Mouse (Mus musculus) gastrocnemius, postnatal 25 days (tissue): ENCODE measurements around the gene Olfr1104. TPM values are rescaled to one million over a fixed set of nuclear protein-coding genes. Genes with fewer than 3 reads are reported as not detected.

ENCODE experiments used
- DNase-seq: peaks from one replicate; pipeline ENCODE4 v3.0.0; 2022
- long read RNA-seq, 2 experiments: library from polyadenylated mRNA; stranded (forward); transcript quantifications; one replicate each; pipeline ENCODE4 v2.0.0; 2021
- total RNA-seq, 2 experiments: library from RNA; stranded (reverse); gene quantifications; 1 replicate in 1 of 2; 2 replicates in 1 of 2; pipeline ENCODE4 v1.2.3; 2021

The Olfr1104 gene
- total RNA-seq: not detected
- long read RNA-seq, experiment 1: 0 reads
- long read RNA-seq, experiment 2: 0 reads

DNA sequence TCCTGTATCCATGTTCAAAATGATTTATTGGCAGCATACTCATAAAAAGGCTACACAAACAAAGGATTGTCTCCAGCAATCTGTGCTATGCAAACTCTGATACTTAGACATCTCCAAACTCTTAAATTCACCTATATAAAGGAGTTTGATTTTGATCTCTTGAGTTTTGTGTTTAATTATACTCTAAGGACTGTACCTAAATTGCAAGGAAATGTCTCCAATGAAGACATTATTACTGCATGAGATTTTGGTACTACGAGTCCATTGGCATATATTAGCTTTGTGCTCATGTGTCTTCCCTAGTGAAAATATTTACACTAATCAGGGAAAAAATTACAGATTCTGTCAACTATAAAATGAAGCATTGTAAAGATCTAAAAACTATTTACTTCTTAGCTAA, at the start of gene Olfr1104:
Gene Olfr1104 (minus strand): TSS at position 101 of the 400 bp plus-strand sequence.
- DNase-seq: no peak

DNA sequence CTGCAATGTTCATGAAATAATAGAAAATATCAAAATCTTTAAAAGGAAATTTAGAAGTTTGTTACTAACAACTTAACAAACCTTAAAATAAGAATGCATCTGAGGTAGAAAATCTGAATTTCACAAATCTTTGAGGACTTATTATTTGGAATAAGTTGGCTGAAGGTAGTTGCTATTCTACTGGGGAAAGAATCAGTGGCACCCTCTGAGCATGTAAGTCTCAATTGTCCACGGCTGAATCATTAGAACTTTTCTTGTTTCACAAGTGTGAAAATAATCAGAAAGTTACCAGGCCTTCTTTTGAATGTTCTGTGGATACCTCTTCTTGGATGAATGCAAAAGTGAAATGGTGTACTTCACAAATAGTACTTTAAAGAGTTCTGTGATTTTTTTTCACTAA, 48.8 kb upstream of the Olfr1104 start, which contains the start of gene Olfr1107:
Gene Olfr1107 (minus strand): TSS at position 101 of the 400 bp plus-strand sequence.
- no peak for DNase-seq

DNA sequence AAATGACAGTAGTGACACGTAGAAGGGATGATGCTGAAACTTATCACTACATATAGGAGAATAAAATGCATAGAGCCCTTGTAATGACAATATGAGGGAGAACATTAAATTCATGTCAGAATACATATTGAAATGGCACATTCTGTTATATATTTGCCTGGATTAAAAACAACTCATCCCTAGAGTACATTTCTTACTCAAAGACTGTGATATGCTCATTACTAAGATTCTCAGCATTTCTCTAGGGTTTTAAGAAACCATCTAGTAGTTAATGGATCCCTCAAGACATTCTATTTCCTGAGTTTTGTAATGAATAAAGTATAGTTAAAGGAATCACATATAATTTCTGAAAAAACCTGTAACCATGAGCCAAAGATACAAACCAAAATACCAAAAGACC, 25.3 kb upstream of the Olfr1104 start, which contains the start of gene Olfr1106:
Gene Olfr1106 (minus strand): TSS at position 101 of the 400 bp plus-strand sequence.
- DNase-seq: no peak

DNA sequence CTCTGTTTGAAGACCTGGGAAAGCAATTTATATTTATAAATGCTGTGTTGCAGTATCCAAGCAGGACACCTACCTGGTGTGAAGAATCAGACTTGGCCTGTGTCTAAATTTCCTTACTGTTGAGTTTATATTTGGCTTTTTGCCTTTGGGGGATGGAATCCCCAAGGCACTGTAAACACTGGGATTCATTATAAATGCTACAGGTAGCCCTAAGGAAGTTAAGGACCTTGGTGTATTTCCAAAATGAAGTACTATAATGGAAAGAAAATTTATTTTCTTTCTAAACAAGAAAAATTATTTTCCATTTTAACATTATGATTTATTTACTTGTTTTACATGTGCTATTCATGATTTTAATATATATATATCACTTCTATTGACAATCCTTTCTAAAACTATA, 9.6 kb upstream of the Olfr1104 start, which contains the start of gene Olfr1105:
Gene Olfr1105 (minus strand): TSS at position 101 of the 400 bp plus-strand sequence.
- no peak for DNase-seq

DNA sequence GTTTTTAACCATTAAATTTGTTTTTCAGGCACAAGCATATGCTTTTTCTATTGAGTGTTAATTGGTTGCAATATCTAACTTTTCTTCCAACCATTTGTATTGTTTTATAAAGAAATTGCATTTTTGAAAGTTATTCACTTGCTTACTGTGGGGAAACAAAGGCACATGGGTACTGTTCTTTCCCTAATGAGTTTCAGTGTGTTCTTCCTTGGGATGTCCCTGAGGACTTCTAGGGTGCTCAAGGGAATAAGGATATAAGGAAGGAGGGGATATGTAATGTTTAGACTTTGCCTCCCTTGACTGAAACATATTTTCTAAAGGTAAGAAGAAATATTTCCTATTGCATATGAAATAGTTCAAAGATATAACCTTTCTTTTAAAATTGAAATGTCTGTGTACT, 28.8 kb downstream of the Olfr1104 start, which contains the start of gene Olfr1102:
Gene Olfr1102 (plus strand): TSS at position 301 of the 400 bp plus-strand sequence.
- no peak for DNase-seq

DNA sequence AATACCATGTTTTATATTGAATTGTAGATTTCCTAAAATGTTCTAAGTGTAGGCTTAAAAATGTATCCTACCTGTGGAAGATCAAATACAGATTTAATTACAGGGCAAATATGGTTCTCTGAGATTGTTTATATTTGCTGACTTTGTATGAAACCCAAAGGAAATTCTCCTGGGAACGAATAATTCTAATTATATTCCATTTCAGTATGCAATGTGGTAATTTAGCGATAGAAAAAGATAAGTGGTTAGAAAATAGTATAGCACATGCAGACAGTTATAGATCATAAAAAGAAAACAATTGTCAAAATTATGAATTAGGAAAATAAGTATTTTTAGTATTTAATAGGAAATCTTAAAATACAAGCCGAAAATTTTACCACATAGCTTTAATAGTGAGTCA, 35.8 kb downstream of the Olfr1104 start, which contains the start of gene Olfr1101:
Gene Olfr1101 (minus strand): TSS at position 101 of the 400 bp plus-strand sequence.
- no peak for DNase-seq

DNA sequence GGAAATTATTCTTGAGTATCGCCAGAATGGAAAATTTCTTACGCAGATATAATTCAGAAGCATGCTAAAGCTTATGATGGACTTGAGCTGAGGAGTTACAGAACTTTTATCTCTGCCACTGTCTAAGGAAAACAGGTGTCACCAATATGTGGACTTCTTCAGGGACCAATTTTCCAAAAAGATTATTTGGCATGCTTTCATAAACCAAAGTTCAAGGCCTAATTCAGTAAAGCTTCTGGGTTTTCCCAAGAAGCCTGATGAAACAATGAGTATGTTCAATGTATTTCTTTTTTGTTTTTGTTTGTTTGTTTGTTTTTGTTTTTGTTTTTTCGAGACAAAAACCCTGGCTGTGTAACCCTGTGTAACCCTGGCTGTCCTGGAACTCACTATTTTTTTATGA, 47.0 kb downstream of the Olfr1104 start, which contains the start of gene Olfr1100:
Gene Olfr1100 (minus strand): TSS at position 101 of the 400 bp plus-strand sequence.
- no peak for DNase-seq

Other genes with a start within 250 kb of the Olfr1104 start
- not detected for gene Olfr1093, start 244.6 kb downstream of the Olfr1104 start, total RNA-seq
- gene Olfr141, start 217.1 kb downstream of the Olfr1104 start, total RNA-seq: not detected
- not detected for gene Olfr1094, start 202.4 kb downstream of the Olfr1104 start, total RNA-seq
- gene Olfr1095, start 175.4 kb downstream of the Olfr1104 start, total RNA-seq: not detected
- not detected for gene Gm13723, start 152.3 kb downstream of the Olfr1104 start, total RNA-seq
- not detected for gene Olfr1097, start 134.9 kb downstream of the Olfr1104 start, total RNA-seq
- gene Olfr1098, start 102.5 kb downstream of the Olfr1104 start, total RNA-seq: not detected
- not detected for gene Olfr1099, start 66.4 kb downstream of the Olfr1104 start, total RNA-seq
- not detected for gene Olfr1100, start 47.1 kb downstream of the Olfr1104 start, total RNA-seq
- not detected for gene Olfr1101, start 35.9 kb downstream of the Olfr1104 start, total RNA-seq
- gene Olfr1102, start 28.7 kb downstream of the Olfr1104 start, total RNA-seq: not detected
- not detected for gene Olfr1105, start 9.5 kb upstream of the Olfr1104 start, total RNA-seq
- gene Olfr1106, start 25.2 kb upstream of the Olfr1104 start, total RNA-seq: not detected
- not detected for gene Olfr1107, start 48.7 kb upstream of the Olfr1104 start, total RNA-seq
- gene Olfr1109, start 68.9 kb upstream of the Olfr1104 start, total RNA-seq: not detected
- not detected for gene Olfr259, start 87.5 kb upstream of the Olfr1104 start, total RNA-seq
- gene Olfr1110, start 113.2 kb upstream of the Olfr1104 start, total RNA-seq: not detected
- not detected for gene Olfr1111, start 125.5 kb upstream of the Olfr1104 start, total RNA-seq
- not detected for gene Olfr1112, start 160.7 kb upstream of the Olfr1104 start, total RNA-seq
- not detected for gene Olfr1113, start 181.9 kb upstream of the Olfr1104 start, total RNA-seq
- not detected for gene Olfr1115, start 220.9 kb upstream of the Olfr1104 start, total RNA-seq
- not detected for gene Olfr1116, start 240.5 kb upstream of the Olfr1104 start, total RNA-seq